Mouse (Mus musculus) liver, embryonic 13.5 days (tissue): ENCODE measurements at regions not wholly inside any gene's neighbourhood (a gene's known extent, or its start where the extent isn't known, plus 50 kb on each side); places are given as distances from the start of the nearest gene placed in this dataset.

ENCODE experiments used
- ATAC-seq: fragments of 200-750 bp; cut with Nextera tagmentation; 2 replicates; pipeline ENCODE4 v1.8.0; 2017; ENCODE audit warnings: low read depth, mild to moderate bottlenecking, moderate number of reproducible peaks, moderate library complexity
- DNase-seq: peaks from one replicate; pipeline ENCODE4 v3.0.0; 2022
- H3K27ac ChIP-seq: fragments of 300-500 bp; sonication (generic); 2 replicates; pipeline ENCODE4 v1.5.1; 2015; ENCODE audit warnings: moderate library complexity, mild to moderate bottlenecking, inconsistent platforms
- H3K27me3 ChIP-seq: fragments of 300-500 bp; sonication (generic); 2 replicates; pipeline ENCODE4 v1.6.1; 2015; ENCODE audit warnings: mild to moderate bottlenecking, inconsistent platforms
- H3K36me3 ChIP-seq: fragments of 300-500 bp; sonication (generic); 2 replicates; pipeline ENCODE4 v1.6.1; 2015; ENCODE audit warnings: mild to moderate bottlenecking, inconsistent platforms
- H3K4me1 ChIP-seq: fragments of 300-500 bp; sonication (generic); replicated peaks from 2 replicates; pipeline ENCODE4 v1.6.1; 2015; ENCODE audit warnings: inconsistent platforms
- H3K4me2 ChIP-seq: fragments of 300-500 bp; sonication (generic); 2 replicates; pipeline ENCODE4 v1.6.1; 2015; ENCODE audit warnings: inconsistent platforms, mild to moderate bottlenecking, moderate library complexity
- H3K4me3 ChIP-seq: fragments of 300-500 bp; sonication (generic); replicated peaks from 2 replicates; pipeline ENCODE4 v1.5.1; 2015; ENCODE audit warnings: mild to moderate bottlenecking, inconsistent platforms
- H3K9ac ChIP-seq: fragments of 300-500 bp; sonication (generic); 2 replicates; pipeline ENCODE4 v1.6.1; 2015; ENCODE audit warnings: mild to moderate bottlenecking, inconsistent platforms
- H3K9me3 ChIP-seq: fragments of 300-500 bp; sonication (generic); replicated peaks from 2 replicates; pipeline ENCODE4 v1.6.1; 2016; ENCODE audit warnings: inconsistent platforms
- WGBS: fragments of 180-500 bp; shearing (Covaris S2); methylation state at CpG from one replicate; pipeline ENCODE4 v1.1.7; 2015; ENCODE audit not compliant: insufficient replicate concordance; 5-methylcytosine and 5-hydroxymethylcytosine counted together

GRCm38 (mm10) chr4:45703997-45704396 is 94.8 kb upstream of the Aldh1b1 start:
- ATAC-seq = no peak
- no peaks in the 10 kb centered on the region for H3K4me1 ChIP-seq
- H3K9me3 ChIP-seq = no peaks in the 10 kb centered on the region; the same call in 1 of the 2 replicates
- H3K27me3 ChIP-seq = 0 out of 2 replicates have a peak, but pooled peaks cover 3% of the 10 kb centered on the region
- 33% methylated on average over 7 of the region's 7 CpGs for WGBS
- DNase-seq = no peak
- no peak overlapping the region for H3K4me2 ChIP-seq
- H3K36me3 ChIP-seq = no peaks in the 10 kb centered on the region
- no peak overlapping the region for H3K9ac ChIP-seq
- H3K27ac ChIP-seq = no peak overlapping the region
- no peak overlapping the region for H3K4me3 ChIP-seq

GRCm38 (mm10) chr4:45699601-45700000 is 99.2 kb upstream of the Aldh1b1 start:
- Histone ChIP-seq H3K27ac (no peak overlapping the region), H3K4me3 (no peak overlapping the region), H3K27me3 (0 out of 2 replicates have a peak, but pooled peaks cover 3% of the 10 kb centered on the region), H3K9ac (no peak overlapping the region), H3K9me3 (no peaks in the 10 kb centered on the region; the same call in 1 of the 2 replicates), H3K4me1 (no peaks in the 10 kb centered on the region), H3K36me3 (no peaks in the 10 kb centered on the region), H3K4me2 (no peak overlapping the region)
- ATAC-seq (no peak), DNase-seq (no peak)
- WGBS = 57% methylated on average over 3 of the region's 3 CpGs

- Histone ChIP-seq H3K4me2 (no peak overlapping the region), H3K4me3 (no peak overlapping the region), H3K9me3 (no peaks in the 10 kb centered on the region), H3K36me3 (no peaks in the 10 kb centered on the region), H3K4me1 (no peaks in the 10 kb centered on the region), H3K9ac (no peak overlapping the region), H3K27me3 (0 out of 2 replicates have a peak, but pooled peaks cover under 1% of the 10 kb centered on the region), H3K27ac (no peak overlapping the region)
- DNase-seq (no peak), ATAC-seq (no peak)
- 35% methylated on average over 1 of the region's 1 CpGs for WGBS
Observed at GRCm38 (mm10) chr4:45695239-45695638, 103.6 kb upstream of the Aldh1b1 start.

GRCm38 (mm10) chr4:45689991-45690916 is 108.6 kb upstream of the Aldh1b1 start:
- 60% methylated on average over 12 of the region's 12 CpGs for WGBS
- no peaks in the 10 kb centered on the region for H3K4me1 ChIP-seq
- H3K9ac ChIP-seq = no peak overlapping the region

GRCm38 (mm10) chr4:45689572-45689971 is 109.2 kb upstream of the Aldh1b1 start:
- H3K9me3 ChIP-seq = no peaks in the 10 kb centered on the region
- ATAC-seq = no peak
- no peak overlapping the region for H3K27ac ChIP-seq
- H3K9ac ChIP-seq = no peak overlapping the region
- H3K4me2 ChIP-seq = no peak overlapping the region
- H3K36me3 ChIP-seq = no peaks in the 10 kb centered on the region
- no peaks in the 10 kb centered on the region for H3K4me1 ChIP-seq
- WGBS = 29% methylated on average over 5 of the region's 5 CpGs
- H3K27me3 ChIP-seq = peaks cover 10% of the 10 kb centered on the region; the same call in 1 of the 2 replicates
- no peak overlapping the region for H3K4me3 ChIP-seq
- DNase-seq = no peak

More at GRCm38 (mm10) chr4:45689991-45690916, 108.6 kb upstream of the Aldh1b1 start:
- no peaks in the 10 kb centered on the region for H3K36me3 ChIP-seq
- no peaks in the 10 kb centered on the region for H3K9me3 ChIP-seq
- no peak overlapping the region for H3K4me2 ChIP-seq
- H3K27me3 ChIP-seq = peaks cover 10% of the 10 kb centered on the region; the same call in 1 of the 2 replicates
- no peak for DNase-seq
- no peak overlapping the region for H3K4me3 ChIP-seq
- no peak for ATAC-seq
- H3K27ac ChIP-seq = no peak overlapping the region

DNA sequence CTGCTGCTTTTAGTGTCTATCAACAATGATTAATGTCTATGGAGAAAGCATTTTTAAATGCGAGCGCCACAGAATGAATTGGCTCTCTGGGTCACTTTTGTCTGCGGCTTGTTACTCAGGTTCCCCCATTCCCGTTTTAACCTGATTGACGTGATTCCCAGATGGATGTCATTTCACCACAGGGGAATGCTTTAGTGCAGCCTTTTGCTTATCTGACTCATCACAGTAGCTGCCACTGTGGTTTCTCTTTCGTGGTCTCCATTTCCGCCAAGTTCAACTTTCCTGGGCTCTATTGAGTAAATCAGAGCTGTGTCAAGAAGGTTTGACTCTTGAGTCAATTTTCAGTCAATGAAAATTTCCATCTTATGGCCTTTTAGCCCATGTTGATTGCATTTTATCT is 110.6 kb upstream of the Aldh1b1 start:
- no peak overlapping the region for H3K9ac ChIP-seq
- no peak overlapping the region for H3K4me3 ChIP-seq
- DNase-seq (no peak), ATAC-seq (no peak)
- no peaks in the 10 kb centered on the region for H3K9me3 ChIP-seq
- H3K4me2 ChIP-seq = no peak overlapping the region
- H3K4me1 ChIP-seq = no peaks in the 10 kb centered on the region
- peaks cover 10% of the 10 kb centered on the region; the same call in 1 of the 2 replicates for H3K27me3 ChIP-seq
- no peaks in the 10 kb centered on the region for H3K36me3 ChIP-seq
- H3K27ac ChIP-seq = no peak overlapping the region
- WGBS = 36% methylated on average over 7 of the region's 7 CpGs

DNA sequence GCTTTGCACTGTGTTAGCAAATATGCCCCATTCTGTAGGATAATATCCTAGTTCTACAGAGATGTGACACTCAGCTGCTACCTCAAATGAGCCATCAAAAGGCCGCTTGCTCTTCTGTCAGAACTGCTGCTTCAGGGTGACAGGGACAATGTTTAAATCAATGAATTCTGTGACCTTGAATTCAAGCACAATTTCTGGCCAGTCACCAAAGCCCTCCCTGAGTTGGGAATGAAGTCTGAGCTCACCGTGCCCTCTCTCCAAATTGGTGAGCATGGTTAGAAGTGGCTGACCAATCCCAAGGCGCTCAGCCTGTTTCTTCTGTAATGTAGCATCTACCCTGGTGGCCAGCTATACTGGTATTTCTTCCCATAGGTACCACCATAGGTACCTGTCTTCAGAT is 113.8 kb upstream of the Aldh1b1 start:
- Histone ChIP-seq H3K36me3 (no peaks in the 10 kb centered on the region), H3K4me2 (no peak overlapping the region), H3K27ac (no peak overlapping the region), H3K27me3 (peaks cover 8% of the 10 kb centered on the region), H3K9me3 (no peaks in the 10 kb centered on the region), H3K4me3 (no peak overlapping the region), H3K4me1 (no peaks in the 10 kb centered on the region), H3K9ac (no peak overlapping the region)
- DNase-seq = no peak
- WGBS = 63% methylated on average over 3 of the region's 3 CpGs
- ATAC-seq = no peak

DNA sequence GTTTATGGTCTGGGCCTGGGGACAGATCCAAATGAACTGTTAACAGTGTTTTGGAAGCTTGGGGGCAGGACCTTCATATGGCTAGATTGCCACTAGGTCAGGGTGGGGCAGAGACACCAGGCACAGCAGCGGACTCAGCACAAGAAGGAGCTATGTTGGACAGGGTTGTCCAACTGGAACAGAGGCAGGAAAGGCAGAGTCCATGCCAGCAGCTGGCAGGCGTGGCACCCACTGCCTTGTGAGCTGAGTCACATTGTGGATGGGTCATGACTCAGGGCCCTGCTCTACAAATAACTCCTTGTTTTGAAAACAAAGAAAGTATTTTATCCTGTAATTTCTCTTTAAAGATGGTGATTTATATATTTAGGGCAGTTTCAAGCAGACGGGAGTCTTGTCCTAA is 115.6 kb upstream of the Aldh1b1 start:
- Histone ChIP-seq H3K9me3 (no peaks in the 10 kb centered on the region), H3K27ac (no peak overlapping the region), H3K4me1 (no peaks in the 10 kb centered on the region), H3K4me3 (no peak overlapping the region), H3K27me3 (peaks cover 4% of the 10 kb centered on the region; the same call in 1 of the 2 replicates), H3K9ac (no peak overlapping the region), H3K4me2 (no peak overlapping the region), H3K36me3 (no peaks in the 10 kb centered on the region)
- DNase-seq (no peak), ATAC-seq (no peak)
- WGBS = 53% methylated on average over 3 of the region's 3 CpGs

DNA sequence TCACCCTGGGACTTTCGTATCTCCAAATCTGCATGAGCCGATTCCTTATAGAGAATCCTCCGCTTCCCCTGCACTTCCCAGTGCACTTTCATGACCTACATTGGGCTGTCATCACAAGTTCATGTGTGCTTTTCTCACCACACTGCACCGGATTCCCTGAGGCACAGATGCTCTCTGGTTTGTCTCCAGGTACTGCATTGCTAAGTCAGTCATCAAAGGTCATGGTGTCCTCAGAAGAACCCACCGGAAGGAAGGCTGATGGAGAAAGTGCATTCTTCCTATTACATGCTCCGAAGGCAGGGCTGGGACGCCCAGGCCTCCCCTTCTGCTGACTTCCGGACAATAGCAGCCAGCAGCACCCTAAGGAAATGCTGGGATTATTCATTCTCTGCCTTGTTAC is 116.1 kb upstream of the Aldh1b1 start:
- H3K27me3 ChIP-seq = no peaks in the 10 kb centered on the region; the same call in 1 of the 2 replicates
- H3K4me3 ChIP-seq = no peak overlapping the region
- WGBS = 74% methylated on average over 8 of the region's 8 CpGs
- H3K4me2 ChIP-seq = no peak overlapping the region
- ATAC-seq (no peak), DNase-seq (no peak)
- no peaks in the 10 kb centered on the region for H3K4me1 ChIP-seq
- H3K9ac ChIP-seq = no peak overlapping the region
- no peaks in the 10 kb centered on the region for H3K9me3 ChIP-seq
- no peaks in the 10 kb centered on the region for H3K36me3 ChIP-seq
- H3K27ac ChIP-seq = no peak overlapping the region

DNA sequence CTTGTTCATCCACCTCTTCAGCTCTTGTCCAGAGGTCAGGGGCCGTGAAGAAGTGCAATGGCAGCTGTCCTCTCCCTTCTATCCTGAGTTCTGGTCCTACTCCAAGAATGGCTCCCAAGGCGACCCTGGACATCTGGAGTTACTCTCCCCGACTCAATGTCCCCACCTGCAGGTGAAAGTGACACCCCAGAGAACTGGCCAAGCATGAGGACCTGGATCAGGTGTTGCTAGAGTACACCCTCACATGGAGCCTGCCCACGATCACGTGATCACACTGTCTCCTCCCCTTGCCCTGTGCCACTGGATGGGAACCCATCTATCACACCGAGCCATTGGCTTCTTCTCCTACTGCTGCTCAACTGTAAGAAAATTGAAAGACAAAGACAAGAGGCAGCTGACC is 122.7 kb upstream of the Aldh1b1 start:
- H3K9ac ChIP-seq = no peak overlapping the region
- H3K9me3 ChIP-seq = no peaks in the 10 kb centered on the region
- 56% methylated on average over 6 of the region's 6 CpGs for WGBS
- DNase-seq (no peak), ATAC-seq (no peak)
- H3K4me3 ChIP-seq = no peak overlapping the region
- no peaks in the 10 kb centered on the region for H3K36me3 ChIP-seq
- H3K27ac ChIP-seq = no peak overlapping the region
- no peak overlapping the region for H3K4me2 ChIP-seq
- H3K4me1 ChIP-seq = no peaks in the 10 kb centered on the region
- peaks cover 10% of the 10 kb centered on the region for H3K27me3 ChIP-seq

- DNase-seq = no peak
Observed at GRCm38 (mm10) chr4:45674291-45674690, 124.5 kb upstream of the Aldh1b1 start.

More at GRCm38 (mm10) chr4:45674291-45674690, 124.5 kb upstream of the Aldh1b1 start:
- H3K9ac ChIP-seq = no peak overlapping the region
- no peaks in the 10 kb centered on the region for H3K9me3 ChIP-seq
- WGBS = 81% methylated on average over 10 of the region's 10 CpGs
- H3K4me2 ChIP-seq = no peak overlapping the region
- H3K36me3 ChIP-seq = no peaks in the 10 kb centered on the region
- no peak for ATAC-seq
- peaks cover 10% of the 10 kb centered on the region; the same call in 1 of the 2 replicates for H3K27me3 ChIP-seq
- no peaks in the 10 kb centered on the region for H3K4me1 ChIP-seq
- no peak overlapping the region for H3K4me3 ChIP-seq
- H3K27ac ChIP-seq = no peak overlapping the region
